Mouse (Mus musculus): Measurements from ENCODE around the gene Gm19668.
"Not testable (repeated sequence)": the region's sequence is repeated elsewhere in the genome, so short reads cannot be mapped to it uniquely, and the experiment has no call there.

Gm19668 gene

GRCm38 (mm10) chr10:77771225-77771624 lies 27.7 kb downstream of the Gm19668 start, which contains the start of gene Gm3238:
Gene Gm3238 (minus strand): TSS chr10:77771325.
- not testable (repeated sequence) for DNase-seq (ENCODE audit: low read depth in 2 of 2, low spot score in 2 of 2)

GRCm38 (mm10) chr10:77769727-77770126 lies 29.2 kb downstream of the Gm19668 start:
- no peak for DNase-seq (ENCODE audit: low read depth in 2 of 2, low spot score in 2 of 2)

GRCm38 (mm10) chr10:77759582-77759981 lies 39.4 kb downstream of the Gm19668 start, which contains the start of gene Gm3233:
Gene Gm3233 (minus strand): TSS chr10:77759682.
- not testable (repeated sequence) for DNase-seq (ENCODE audit: low read depth in 2 of 2, low spot score in 2 of 2)

GRCm38 (mm10) chr10:77753448-77753847 lies 45.5 kb downstream of the Gm19668 start:
- no peak for DNase-seq (ENCODE audit: low read depth in 2 of 2, low spot score in 2 of 2)

GRCm38 (mm10) chr10:77752312-77752711 lies 46.6 kb downstream of the Gm19668 start:
- not testable (repeated sequence) for DNase-seq (ENCODE audit: low read depth in 2 of 2, low spot score in 2 of 2)

DNA sequence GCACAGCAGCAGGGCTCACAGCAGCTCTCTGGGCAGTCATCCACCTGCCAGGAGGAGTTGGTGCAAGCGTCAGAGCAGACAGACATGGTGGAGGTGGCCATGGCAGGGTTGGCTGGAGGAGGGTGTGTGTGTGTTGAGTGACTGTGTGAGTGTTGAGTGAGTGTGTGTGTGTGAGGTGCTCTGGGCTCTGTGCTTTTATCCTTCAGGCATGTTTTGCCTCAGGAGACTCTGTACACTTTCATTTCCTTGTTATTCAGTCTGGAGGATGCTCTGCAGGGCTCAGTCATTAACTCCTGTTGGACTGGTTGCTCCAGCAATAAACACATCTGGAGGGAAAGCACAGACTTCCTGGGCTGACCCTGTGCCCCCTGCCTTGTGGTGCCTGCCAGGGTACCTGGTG lies 47.7 kb downstream of the Gm19668 start, which contains the start of gene Gm9736:
Gene Gm9736, minus strand, starts transcription at position 101 of the 400 bp plus-strand sequence.
- DNase-seq (ENCODE audit: low read depth in 2 of 2, low spot score in 2 of 2) = not testable (repeated sequence)

DNA sequence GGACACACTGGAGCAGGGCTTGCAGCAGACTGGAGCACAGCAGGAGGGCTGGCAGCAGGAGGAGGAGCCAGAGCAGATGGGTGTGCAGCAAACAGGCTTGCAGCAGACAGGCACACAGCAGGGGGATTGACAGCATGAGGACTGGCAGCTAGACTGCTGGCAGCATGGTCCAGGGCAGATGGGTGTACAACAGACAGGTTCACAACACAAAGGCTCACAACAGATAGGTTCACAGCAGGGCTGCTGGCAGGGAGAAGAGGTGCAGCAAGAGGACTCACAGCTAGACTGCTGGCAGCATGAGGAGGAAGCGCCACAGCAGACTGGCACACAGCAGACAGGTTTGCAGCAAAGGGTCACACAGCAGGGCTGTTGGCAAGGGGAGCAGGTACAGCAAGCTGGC lies 48.2 kb downstream of the Gm19668 start:
- not testable (repeated sequence) for DNase-seq (ENCODE audit: low read depth in 2 of 2, low spot score in 2 of 2)
